Mouse (Mus musculus): ENCODE results near the gene Gpatch8.

DNA sequence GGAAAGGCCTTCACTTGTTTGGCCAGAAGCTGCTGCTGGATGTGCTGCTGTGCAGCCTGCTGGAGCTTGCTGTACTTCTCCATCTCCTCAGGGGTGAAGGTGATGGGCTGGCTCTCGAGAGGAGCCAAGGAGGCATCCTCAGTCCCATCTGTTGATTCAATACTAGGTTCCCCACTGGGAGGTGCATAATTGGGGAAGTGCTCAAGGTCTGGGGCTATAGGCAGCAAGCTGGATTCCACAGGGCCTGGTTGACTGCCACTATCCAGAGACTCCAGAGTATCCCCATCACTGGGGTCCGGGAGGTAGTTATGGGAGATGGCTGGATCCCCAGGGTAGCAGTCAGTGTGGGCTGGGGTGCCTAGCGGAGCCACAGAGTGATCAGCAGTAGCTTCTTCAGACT lies 77.5 kb downstream of the Gpatch8 start:
- TF ChIP-seq SIN3A (IDR thresholded peaks at IDR 0.05; ENCODE audit: low read length), result no peak
- TF ChIP-seq CTCF (conservative IDR thresholded peaks at IDR 0.05 in 1 of 2, IDR thresholded peaks at IDR 0.05 in 1 of 2; ENCODE audit: low read depth in 2 of 2, low read length in 2 of 2), result no peak
- TF ChIP-seq POLR2A (IDR thresholded peaks at IDR 0.05; ENCODE audit: low read depth, low read length), result no peak
- no peak for TF ChIP-seq MAX (IDR thresholded peaks at IDR 0.05; ENCODE audit: low read length)
- TF ChIP-seq MAZ (IDR thresholded peaks at IDR 0.05; ENCODE audit: low read depth, low read length), result no peak
- TF ChIP-seq USF1 (IDR thresholded peaks at IDR 0.05; ENCODE audit: low read depth, low read length), result no peak
- TF ChIP-seq ZNF384 (IDR thresholded peaks at IDR 0.05; ENCODE audit: low read depth, low read length), result no peak
- TF ChIP-seq EP300 (IDR thresholded peaks at IDR 0.05; ENCODE audit: low read length), result no peak
- TF ChIP-seq E2F4 (IDR thresholded peaks at IDR 0.05; ENCODE audit: insufficient replicate concordance, low read depth, low read length), result no peak
- no peak for TF ChIP-seq MAFK (IDR thresholded peaks at IDR 0.05; ENCODE audit: insufficient replicate concordance, low read length)
- no peak for TF ChIP-seq GABPA (IDR thresholded peaks at IDR 0.05; ENCODE audit: insufficient replicate concordance, low read depth, low read length)
- TF ChIP-seq POLR2AphosphoS2 (IDR thresholded peaks at IDR 0.05; ENCODE audit: low read depth, low read length), result no peak
- TF ChIP-seq HCFC1 (IDR thresholded peaks at IDR 0.05; ENCODE audit: low read depth, low read length), result no peak

All from CH12.LX (cell line).